Mouse (Mus musculus) stomach, postnatal 0 days (tissue): ENCODE results near the gene Slc39a9. TPM values are rescaled to one million over a fixed set of nuclear protein-coding genes. Genes with fewer than 3 reads are reported as not detected.

ENCODE experiments used
- ATAC-seq: fragments of 200-750 bp; cut with Nextera tagmentation; 2 replicates; pipeline ENCODE4 v1.8.0; 2017; ENCODE audit not compliant: low FRiP score, low TSS enrichment
- DNase-seq: peaks from one replicate; pipeline ENCODE4 v3.0.0-alpha.2; 2016; ENCODE audit warnings: low spot score
- H3K27ac ChIP-seq: fragments of 300-500 bp; sonication (generic); replicated peaks from 2 replicates; pipeline ENCODE4 v1.5.1; 2014; ENCODE audit warnings: mild to moderate bottlenecking, control low read depth
- H3K27me3 ChIP-seq: fragments of 300-500 bp; sonication (generic); 2 replicates; pipeline ENCODE4 v1.6.1; 2014; ENCODE audit warnings: low read length; ENCODE audit not compliant: control insufficient read depth, insufficient read depth
- H3K36me3 ChIP-seq: fragments of 300-500 bp; sonication (generic); 2 replicates; pipeline ENCODE4 v1.6.1; 2014; ENCODE audit warnings: low read length, mixed read lengths; ENCODE audit not compliant: control insufficient read depth, insufficient read depth
- H3K4me1 ChIP-seq: fragments of 300-500 bp; sonication (generic); replicated peaks from 2 replicates; pipeline ENCODE4 v1.6.1; 2014; ENCODE audit warnings: antibody characterized with exemption; ENCODE audit not compliant: control insufficient read depth, insufficient read depth
- H3K4me2 ChIP-seq: fragments of 300-500 bp; sonication (generic); replicated peaks from 2 replicates; pipeline ENCODE4 v1.6.1; 2014; ENCODE audit warnings: low read depth, mild to moderate bottlenecking, control low read depth, moderate library complexity
- H3K4me3 ChIP-seq: fragments of 300-500 bp; sonication (generic); 2 replicates; pipeline ENCODE4 v1.5.1; 2014; ENCODE audit warnings: low read depth, low read length, control low read depth
- H3K9ac ChIP-seq: fragments of 300-500 bp; sonication (generic); 2 replicates; pipeline ENCODE4 v1.6.1; 2014; ENCODE audit warnings: mild to moderate bottlenecking, low read length, control low read depth, mixed read lengths
- H3K9me3 ChIP-seq: fragments of 300-500 bp; sonication (generic); 2 replicates; pipeline ENCODE4 v1.6.1; 2016; ENCODE audit warnings: low read length; ENCODE audit not compliant: control insufficient read depth
- CTCF ChIP-seq: IDR thresholded peaks from 2 replicates; pipeline ENCODE4 v1.5.1; 2016; ENCODE audit warnings: antibody characterized with exemption, low read depth, mild to moderate bottlenecking, moderate library complexity
- EP300 ChIP-seq: optimal IDR thresholded peaks from 2 replicates; pipeline ENCODE3; 2016; ENCODE audit warnings: antibody characterized with exemption
- WGBS: fragments of 180-500 bp; shearing (Covaris S2); extraction: QIAGEN DNeasy Blood & Tissue Kit; methylation state at CpG from one replicate; pipeline ENCODE4 v1.1.7; 2014; 5-methylcytosine and 5-hydroxymethylcytosine counted together
- polyA plus RNA-seq: library from polyadenylated mRNA; unstranded; fragments of >200 nt; fragmentation: Nextera tagmentation; extraction: Ambion mirVana; gene quantifications from 2 replicates; pipeline ENCODE4 v1.2.1, GENCODE M21; 2015

Gene Slc39a9
- polyA plus RNA-seq, 1 experiment from 2014 or later = 15.1 TPM

DNA sequence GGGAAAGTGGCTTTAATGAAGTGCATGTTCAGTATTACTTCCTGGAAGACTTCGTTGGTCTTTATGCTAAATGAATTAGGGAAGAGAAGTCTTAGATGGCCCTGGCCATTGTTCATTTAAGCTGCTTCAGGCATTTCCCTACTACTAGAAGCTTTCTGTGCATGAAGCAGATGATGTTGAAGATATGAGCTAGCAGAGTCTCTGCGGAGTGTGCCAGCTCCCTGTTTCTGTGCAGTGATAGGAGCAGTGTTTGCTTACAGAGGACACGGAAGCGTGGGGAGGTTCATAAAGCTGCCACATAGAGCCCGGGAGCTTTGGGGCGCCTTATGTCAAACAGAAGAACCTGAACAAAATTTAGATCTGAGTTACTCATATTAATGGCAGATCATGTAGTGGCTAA, 15.0 kb downstream of the Slc39a9 start:
- TF ChIP-seq CTCF (no peak), EP300 (no peak)
- Histone ChIP-seq H3K4me3 (no peak overlapping the region), H3K4me1 (no peaks in the 10 kb centered on the region), H3K4me2 (no peak overlapping the region), H3K27me3 (no peaks in the 10 kb centered on the region), H3K9me3 (no peaks in the 10 kb centered on the region), H3K27ac (peak overlapping the region; percentile 45), H3K9ac (no peak overlapping the region), H3K36me3 (0 out of 2 replicates have a peak, but pooled peaks cover 2% of the 10 kb centered on the region)
- ATAC-seq (no peak), DNase-seq (no peak)
- WGBS = 56% methylated on average over 6 of the region's 6 CpGs

DNA sequence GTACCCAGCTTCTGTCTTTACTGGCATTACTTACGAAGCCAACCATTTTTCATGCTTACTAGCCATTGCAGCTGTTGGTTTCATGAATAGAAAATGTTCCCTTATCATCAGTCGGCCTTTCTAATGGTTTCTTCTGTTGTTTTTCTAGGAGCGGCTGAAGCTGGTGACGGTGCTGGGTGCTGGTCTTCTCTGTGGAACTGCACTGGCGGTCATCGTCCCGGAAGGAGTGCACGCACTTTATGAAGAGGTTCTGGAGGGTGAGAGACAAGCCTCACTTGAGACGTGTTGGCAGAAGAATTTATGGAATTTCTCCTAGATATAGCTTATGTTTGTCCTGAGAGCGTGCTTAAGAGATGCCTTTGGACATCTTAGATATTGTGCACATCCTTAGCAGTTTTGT, 18.6 kb downstream of the Slc39a9 start:
- no peaks in the 10 kb centered on the region for H3K27me3 ChIP-seq
- 0 out of 2 replicates have a peak, but pooled peaks cover 6% of the 10 kb centered on the region for H3K36me3 ChIP-seq
- no peaks in the 10 kb centered on the region for H3K9me3 ChIP-seq
- 69% methylated on average over 10 of the region's 10 CpGs for WGBS
- no peaks in the 10 kb centered on the region for H3K4me1 ChIP-seq
- DNase-seq = peak; percentile 37
- H3K4me3 ChIP-seq = no peak overlapping the region
- no peak overlapping the region for H3K9ac ChIP-seq
- peak; percentile 69 for ATAC-seq
- no peak for TF ChIP-seq CTCF
- TF ChIP-seq EP300 = no peak
- no peak overlapping the region for H3K4me2 ChIP-seq
- peak overlapping the region; percentile 66; the same call in 1 of the 2 replicates for H3K27ac ChIP-seq

DNA sequence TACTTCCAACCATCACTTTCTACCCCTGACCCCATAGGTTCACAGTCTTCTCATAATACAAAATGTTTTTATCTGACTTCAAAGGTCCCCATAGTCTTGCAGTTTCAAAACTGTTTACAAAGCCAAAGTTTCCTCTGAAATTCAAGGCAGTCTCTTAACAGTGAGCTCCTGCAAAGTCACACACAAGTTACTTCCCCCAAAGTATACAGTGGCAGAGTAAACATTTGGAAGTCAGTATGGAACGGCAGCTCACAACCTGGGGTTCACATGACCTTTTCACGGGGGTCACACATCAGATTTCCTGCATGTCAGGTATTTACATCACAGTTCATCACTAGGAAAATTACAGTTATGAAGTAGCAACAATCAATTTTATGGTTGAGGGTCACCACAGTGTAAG, 20.3 kb downstream of the Slc39a9 start:
- Histone ChIP-seq H3K9ac (no peak overlapping the region), H3K4me2 (no peak overlapping the region), H3K9me3 (no peaks in the 10 kb centered on the region), H3K4me1 (no peaks in the 10 kb centered on the region), H3K36me3 (0 out of 2 replicates have a peak, but pooled peaks cover 6% of the 10 kb centered on the region), H3K27me3 (no peaks in the 10 kb centered on the region), H3K27ac (no peak overlapping the region), H3K4me3 (no peak overlapping the region)
- 34% methylated on average over 2 of the region's 2 CpGs for WGBS
- peak; percentile 43; the same call in 1 of the 2 replicates for ATAC-seq
- TF ChIP-seq EP300 = no peak
- TF ChIP-seq CTCF = no peak
- no peak for DNase-seq

DNA sequence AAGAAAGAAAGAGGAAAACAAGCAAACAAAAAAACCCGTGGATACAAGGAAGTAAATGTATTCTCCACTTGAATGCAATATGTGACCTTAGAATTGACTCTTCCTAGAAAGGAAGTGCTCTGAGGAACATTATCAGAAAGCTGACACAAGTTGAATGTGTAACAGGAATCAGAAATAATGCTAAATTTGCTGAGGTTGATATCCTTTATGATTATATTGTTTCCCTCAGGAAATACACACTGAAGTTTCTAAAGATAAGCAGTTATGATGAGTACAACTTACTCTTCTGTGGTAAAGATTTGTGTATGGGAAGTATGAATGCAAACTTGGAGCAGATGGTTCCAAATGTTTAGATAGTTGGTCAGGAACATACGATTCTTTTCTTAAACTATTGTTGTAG, 24.7 kb downstream of the Slc39a9 start:
- no peaks in the 10 kb centered on the region for H3K27me3 ChIP-seq
- H3K4me1 ChIP-seq = no peaks in the 10 kb centered on the region
- no peak overlapping the region for H3K9ac ChIP-seq
- DNase-seq (no peak), ATAC-seq (no peak)
- H3K27ac ChIP-seq = no peak overlapping the region
- 73% methylated on average over 2 of the region's 2 CpGs for WGBS
- TF ChIP-seq CTCF (no peak), EP300 (no peak)
- H3K4me3 ChIP-seq = no peak overlapping the region
- no peaks in the 10 kb centered on the region for H3K9me3 ChIP-seq
- H3K36me3 ChIP-seq = 0 out of 2 replicates have a peak, but pooled peaks cover 5% of the 10 kb centered on the region
- no peak overlapping the region for H3K4me2 ChIP-seq

DNA sequence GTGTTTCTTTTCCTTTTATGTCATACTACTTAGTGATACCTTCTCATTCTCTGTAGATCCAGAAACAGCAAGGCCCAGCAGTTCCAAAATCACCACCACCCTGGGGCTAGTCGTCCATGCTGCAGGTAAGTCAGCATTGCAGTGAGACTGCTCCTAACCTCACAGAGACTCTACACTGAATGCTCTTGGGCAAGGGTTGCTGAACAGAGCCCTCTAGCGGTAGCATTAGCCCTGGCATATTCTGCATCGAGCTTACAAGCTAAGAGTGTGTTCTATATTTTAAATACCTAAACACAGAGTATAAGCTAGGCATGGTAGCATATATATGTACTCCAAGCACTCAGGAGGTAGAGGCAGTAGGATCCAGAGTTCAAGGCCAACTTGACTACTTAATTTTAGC, 29.5 kb downstream of the Slc39a9 start:
- 8% methylated on average over 3 of the region's 3 CpGs for WGBS

DNA sequence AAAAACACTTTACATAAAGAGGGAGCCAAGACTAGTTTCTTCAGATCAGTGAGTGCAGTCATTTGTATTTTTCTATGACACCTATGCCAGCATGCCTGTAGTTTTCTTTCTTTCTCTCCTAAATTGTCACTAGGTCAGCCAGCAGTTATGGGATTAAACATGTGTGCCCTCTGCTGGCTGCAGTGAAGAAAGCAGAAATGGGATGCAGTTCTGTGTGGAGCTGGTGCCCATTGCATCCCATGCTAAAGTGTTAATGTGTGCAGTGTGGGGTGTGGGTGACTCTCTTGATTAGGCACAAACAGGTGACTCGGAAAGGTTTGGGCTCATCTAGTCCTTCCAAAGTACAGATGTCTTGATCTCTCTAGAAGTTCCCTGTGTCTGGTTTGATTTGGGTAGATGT, 37.7 kb downstream of the Slc39a9 start:
- no peaks in the 10 kb centered on the region for H3K4me1 ChIP-seq
- peak; percentile 84 for TF ChIP-seq CTCF
- no peak for TF ChIP-seq EP300
- no peak overlapping the region for H3K9ac ChIP-seq
- H3K9me3 ChIP-seq = no peaks in the 10 kb centered on the region
- H3K27me3 ChIP-seq = no peaks in the 10 kb centered on the region
- H3K27ac ChIP-seq = no peak overlapping the region
- WGBS = 79% methylated on average over 1 of the region's 1 CpGs
- H3K36me3 ChIP-seq = peaks cover 5% of the 10 kb centered on the region; the same call in 1 of the 2 replicates
- H3K4me2 ChIP-seq = no peak overlapping the region
- ATAC-seq = peak; percentile 32; the same call in 1 of the 2 replicates
- DNase-seq = peak; percentile 44
- no peak overlapping the region for H3K4me3 ChIP-seq

More for the DNA sequence above, 29.5 kb downstream of the Slc39a9 start:
- Histone ChIP-seq H3K4me2 (no peak overlapping the region), H3K4me3 (no peak overlapping the region), H3K27ac (no peak overlapping the region), H3K4me1 (no peaks in the 10 kb centered on the region), H3K36me3 (peaks cover 6% of the 10 kb centered on the region), H3K27me3 (no peaks in the 10 kb centered on the region), H3K9ac (no peak overlapping the region), H3K9me3 (no peaks in the 10 kb centered on the region)
- no peak for TF ChIP-seq EP300
- TF ChIP-seq CTCF = peak; percentile 91
- peak; percentile 78 for DNase-seq
- peak; percentile 70; the same call in 1 of the 2 replicates for ATAC-seq
